Mouse (Mus musculus) lung, adult 10 weeks (tissue): Measurements from ENCODE around the gene Anxa5. TPM values are rescaled to one million over a fixed set of nuclear protein-coding genes. Genes with fewer than 3 reads are reported as not detected.

Experiments
- polyA plus RNA-seq: library from polyadenylated mRNA; stranded (reverse); fragments of 350-450 nt; fragmentation: Illumina TruSeq; extraction: RNeasy Lipid Tissue Mini Kit (QIAGEN cat#74804); gene quantifications from one replicate; pipeline ENCODE4 v1.2.3, GENCODE M21; 2014; ENCODE audit warnings: low read depth, low replicate concordance; ENCODE audit not compliant: insufficient read depth

The Anxa5 gene
- 528 TPM for polyA plus RNA-seq

DNA sequence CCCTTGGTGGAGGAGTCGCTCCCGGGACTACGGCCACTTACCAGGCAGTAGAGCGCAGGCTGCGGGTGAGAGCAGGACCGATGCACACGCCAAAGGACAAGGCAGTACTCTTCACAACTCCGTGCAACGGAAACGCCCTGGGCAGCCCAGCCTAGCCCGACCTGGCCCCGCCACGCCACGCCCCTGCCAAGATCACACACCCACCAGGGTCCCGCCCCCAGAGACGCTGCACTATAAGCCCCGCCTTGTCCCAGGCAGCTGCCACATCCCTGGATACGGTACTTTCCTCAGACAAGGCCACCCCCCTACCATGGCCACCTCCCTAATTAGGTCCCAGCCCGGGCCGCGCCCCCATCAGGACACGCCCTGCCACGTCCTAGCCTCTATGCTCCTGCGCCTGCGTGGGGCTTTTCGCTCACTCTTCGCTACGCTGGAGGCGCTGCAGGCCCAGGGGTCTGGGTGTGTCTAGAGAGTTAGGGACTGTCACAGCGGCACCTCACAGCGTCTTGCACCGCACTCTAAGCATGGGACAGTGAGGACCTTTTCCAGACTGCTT lies at the start of gene Anxa5, which contains the start of gene 1810062G17Rik:
Gene Anxa5 (minus strand): TSS at position 363 of the 556 bp plus-strand sequence.
Gene 1810062G17Rik (plus strand): TSS at position 406 of the 556 bp plus-strand sequence.

GRCm38 (mm10) chr3:36521073-36522060 lies 45.7 kb upstream of the Anxa5 start, which contains the start of gene Gm11549:
Gm11549 (minus strand) TSS chr3:36521813.

Other genes with a start within 250 kb of the Anxa5 start
- 1.1 TPM for gene 1810062G17Rik, start within 50 bp of the Anxa5 start, polyA plus RNA-seq
- not detected for gene Gm11549, start 45.9 kb upstream of the Anxa5 start, polyA plus RNA-seq
- 24.8 TPM for gene Exosc9, start 76.7 kb upstream of the Anxa5 start, polyA plus RNA-seq
- 1.7 TPM for gene Ccna2, start 96.3 kb upstream of the Anxa5 start, polyA plus RNA-seq
- 4.5 TPM for gene Bbs7, start 137.6 kb upstream of the Anxa5 start, polyA plus RNA-seq
- 0.76 TPM for gene Trpc3, start 214.3 kb upstream of the Anxa5 start, polyA plus RNA-seq